Mouse (Mus musculus): Measurements from ENCODE around the gene Cdh1. TPM values are rescaled to one million over a fixed set of nuclear protein-coding genes. Genes with fewer than 3 reads are reported as not detected.
A peak's percentile ranks its signal among the peaks of the same experiment; 100 is the strongest.
"Not testable (repeated sequence)": the region's sequence is repeated elsewhere in the genome, so short reads cannot be mapped to it uniquely, and the experiment has no call there.

Gene Cdh1
- polyA plus RNA-seq, 1 experiment from 2014 or later, result 26.5 TPM

- no peak for ATAC-seq (ENCODE audit: low read depth)
- WGBS (ENCODE audit: insufficient replicate concordance), result 26% methylated on average over 3 of the region's 3 CpGs
- H3K36me3 ChIP-seq (ENCODE audit: control insufficient read depth, insufficient read depth), result no peaks in the 10 kb centered on the region
- H3K4me1 ChIP-seq (ENCODE audit: control insufficient read depth, low read depth, low read length), result no peaks in the 10 kb centered on the region
- H3K4me2 ChIP-seq (ENCODE audit: low read depth, low read length), result no peak overlapping the region
- no peaks in the 10 kb centered on the region for H3K27me3 ChIP-seq (ENCODE audit: control insufficient read depth, insufficient read depth, low read depth, low read length)
- no peak overlapping the region for H3K27ac ChIP-seq (ENCODE audit: low read length)
- no peak overlapping the region for H3K4me3 ChIP-seq (ENCODE audit: low read depth, low read length)
- H3K9me3 ChIP-seq (replicated peaks; ENCODE audit: control insufficient read depth, low read length), result no peaks in the 10 kb centered on the region
- H3K9ac ChIP-seq (ENCODE audit: low read depth, low read length), result no peak overlapping the region
Observed at GRCm38 (mm10) chr8:106585671-106586037, 17.5 kb upstream of the Cdh1 start.

- Histone ChIP-seq H3K27ac (ENCODE audit: low read length) (no peak overlapping the region), H3K36me3 (ENCODE audit: control insufficient read depth, insufficient read depth) (no peaks in the 10 kb centered on the region), H3K9me3 (replicated peaks; ENCODE audit: control insufficient read depth, low read length) (no peaks in the 10 kb centered on the region), H3K27me3 (ENCODE audit: control insufficient read depth, insufficient read depth, low read depth, low read length) (no peaks in the 10 kb centered on the region), H3K4me1 (ENCODE audit: control insufficient read depth, low read depth, low read length) (no peaks in the 10 kb centered on the region), H3K9ac (ENCODE audit: low read depth, low read length) (no peak overlapping the region), H3K4me2 (ENCODE audit: low read depth, low read length) (no peak overlapping the region), H3K4me3 (ENCODE audit: low read depth, low read length) (no peak overlapping the region)
- ATAC-seq (ENCODE audit: low read depth), result no peak
- 70% methylated on average over 8 of the region's 8 CpGs for WGBS (ENCODE audit: insufficient replicate concordance)
Observed at GRCm38 (mm10) chr8:106586896-106587295, 16.3 kb upstream of the Cdh1 start.

DNA sequence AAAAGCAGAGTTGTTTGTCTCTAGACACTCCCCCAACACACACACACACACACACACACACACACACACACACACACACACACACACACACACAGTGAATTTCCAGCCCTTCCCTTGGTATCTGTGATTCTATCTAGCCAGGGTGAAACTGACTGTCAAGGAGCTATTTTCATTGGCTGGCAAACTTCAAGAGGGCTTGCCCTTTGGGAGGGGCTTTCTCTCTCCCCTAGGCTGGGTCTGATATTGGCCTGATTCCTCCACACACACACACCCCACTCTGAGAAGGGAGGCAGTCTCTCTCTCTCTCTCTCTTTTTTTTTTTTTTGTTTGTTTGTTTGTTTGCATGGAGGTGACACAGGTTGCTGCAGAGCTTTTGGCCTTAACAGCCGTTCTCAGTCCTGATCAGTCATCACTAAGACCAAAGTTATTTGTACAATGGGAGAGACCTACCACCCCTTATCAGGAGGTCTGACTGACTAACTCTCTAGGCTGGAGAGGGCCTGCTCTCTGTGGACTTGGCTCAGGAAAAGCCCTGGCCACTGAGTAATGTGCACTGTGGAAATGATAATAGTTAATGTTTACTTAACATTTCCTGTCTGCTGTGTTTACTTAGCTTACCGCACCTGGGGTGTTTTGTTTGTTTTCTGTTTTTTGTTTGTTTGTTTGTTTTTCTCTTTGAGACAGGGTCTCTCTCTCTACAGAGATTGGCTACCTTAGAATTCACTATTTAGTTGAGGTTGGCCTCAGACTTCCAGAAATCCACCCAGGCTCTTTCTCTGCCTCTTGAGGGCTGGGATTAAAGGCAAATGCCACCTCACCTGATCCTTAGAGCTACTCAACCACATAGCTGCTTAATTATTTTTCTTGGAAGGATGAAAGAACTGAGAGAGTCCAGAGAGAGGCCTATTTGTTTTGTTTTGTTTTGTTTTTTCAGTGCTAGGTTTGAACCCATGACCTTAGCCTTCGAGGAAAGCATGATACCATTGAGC, 14.4 kb upstream of the Cdh1 start:
- Histone ChIP-seq H3K4me3 (ENCODE audit: low read depth, low read length) (no peak overlapping the region), H3K27me3 (ENCODE audit: control insufficient read depth, insufficient read depth, low read depth, low read length) (no peaks in the 10 kb centered on the region), H3K9ac (ENCODE audit: low read depth, low read length) (no peak overlapping the region), H3K9me3 (replicated peaks; ENCODE audit: control insufficient read depth, low read length) (no peaks in the 10 kb centered on the region), H3K4me2 (ENCODE audit: low read depth, low read length) (no peak overlapping the region), H3K4me1 (ENCODE audit: control insufficient read depth, low read depth, low read length) (no peaks in the 10 kb centered on the region), H3K27ac (ENCODE audit: low read length) (peak overlapping the region; percentile 49; the same call in 1 of the 2 replicates), H3K36me3 (ENCODE audit: control insufficient read depth, insufficient read depth) (no peaks in the 10 kb centered on the region)
- peak; percentile 80 for ATAC-seq (ENCODE audit: low read depth)
- WGBS (ENCODE audit: insufficient replicate concordance), result 45% methylated on average over 3 of the region's 3 CpGs

DNA sequence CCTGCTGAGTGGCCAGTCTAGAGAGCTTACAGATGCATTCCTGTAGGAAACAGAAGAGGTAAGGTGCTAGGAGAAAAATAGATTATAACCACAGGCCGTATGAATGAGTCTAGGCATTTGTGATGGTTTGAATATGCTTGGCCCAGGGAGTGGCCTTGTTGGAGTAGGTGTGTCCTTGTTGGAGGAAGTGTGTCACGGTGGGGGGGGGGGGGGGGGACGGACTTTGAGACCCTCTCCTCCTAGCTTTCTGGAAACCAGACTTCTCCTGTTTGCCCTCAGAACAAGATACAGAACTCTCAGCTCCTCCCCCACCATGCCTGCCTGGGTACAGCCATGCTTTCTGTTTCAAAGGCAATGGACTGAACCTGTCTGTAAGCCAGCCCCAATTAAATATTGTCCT, 10.7 kb upstream of the Cdh1 start:
- no peak for ATAC-seq (ENCODE audit: low read depth)
- 24% methylated on average over 3 of the region's 3 CpGs for WGBS (ENCODE audit: insufficient replicate concordance)
- H3K4me1 ChIP-seq (ENCODE audit: control insufficient read depth, low read depth, low read length), result no peaks in the 10 kb centered on the region; the same call in 1 of the 2 replicates
- H3K27ac ChIP-seq (ENCODE audit: low read length), result no peak overlapping the region
- no peaks in the 10 kb centered on the region for H3K36me3 ChIP-seq (ENCODE audit: control insufficient read depth, insufficient read depth)
- no peak overlapping the region for H3K4me2 ChIP-seq (ENCODE audit: low read depth, low read length)
- no peaks in the 10 kb centered on the region for H3K9me3 ChIP-seq (replicated peaks; ENCODE audit: control insufficient read depth, low read length)
- no peak overlapping the region for H3K4me3 ChIP-seq (ENCODE audit: low read depth, low read length)
- no peaks in the 10 kb centered on the region for H3K27me3 ChIP-seq (ENCODE audit: control insufficient read depth, insufficient read depth, low read depth, low read length)
- H3K9ac ChIP-seq (ENCODE audit: low read depth, low read length), result no peak overlapping the region

DNA sequence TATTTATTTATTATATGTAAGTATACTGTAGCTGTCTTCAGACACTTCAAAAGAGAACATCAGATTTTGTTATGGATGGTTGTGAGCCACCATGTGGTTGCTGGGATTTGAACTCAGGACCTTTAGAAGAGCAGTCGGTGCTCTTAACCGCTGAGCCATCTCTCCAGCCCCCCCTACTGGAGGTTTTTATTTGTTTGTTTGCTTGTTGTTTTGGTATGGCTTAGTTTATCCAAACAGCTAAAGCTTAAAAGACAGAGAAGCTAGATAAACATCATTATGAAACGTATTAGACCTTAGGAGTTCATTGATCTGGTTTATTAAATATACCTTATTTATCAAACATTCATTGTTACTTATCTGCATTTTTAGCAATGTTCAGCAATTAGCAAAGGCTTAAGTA, 7.5 kb upstream of the Cdh1 start:
- not testable (repeated sequence) for ATAC-seq (ENCODE audit: low read depth); H3K27ac ChIP-seq (ENCODE audit: low read length); H3K4me3 ChIP-seq (ENCODE audit: low read depth, low read length); H3K9ac ChIP-seq (ENCODE audit: low read depth, low read length); H3K4me2 ChIP-seq (ENCODE audit: low read depth, low read length); H3K9me3 ChIP-seq (replicated peaks; ENCODE audit: control insufficient read depth, low read length); H3K4me1 ChIP-seq (ENCODE audit: control insufficient read depth, low read depth, low read length); H3K36me3 ChIP-seq (ENCODE audit: control insufficient read depth, insufficient read depth); H3K27me3 ChIP-seq (ENCODE audit: control insufficient read depth, insufficient read depth, low read depth, low read length)
- 72% methylated on average over 3 of the region's 3 CpGs for WGBS (ENCODE audit: insufficient replicate concordance)

DNA sequence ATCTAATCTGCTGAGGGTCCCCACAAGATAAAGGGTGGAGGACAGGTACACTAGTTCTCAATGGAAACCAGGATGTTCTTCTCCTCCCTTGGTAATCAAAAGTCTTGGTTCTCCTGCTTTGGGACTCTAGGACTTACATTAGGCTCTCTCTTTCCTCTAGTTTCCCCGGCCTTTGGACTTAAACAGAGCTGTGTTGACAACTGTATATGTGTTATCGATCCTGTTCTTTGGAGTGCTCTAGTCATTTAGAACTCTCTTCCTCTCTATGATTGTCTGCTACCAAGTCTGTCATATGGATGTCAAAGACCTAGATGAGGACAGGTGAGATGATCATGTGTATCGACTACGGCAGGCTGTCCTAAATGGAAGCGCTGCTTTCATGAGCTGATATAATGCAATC, 6.1 kb upstream of the Cdh1 start:
- H3K27me3 ChIP-seq (ENCODE audit: control insufficient read depth, insufficient read depth, low read depth, low read length), result no peaks in the 10 kb centered on the region
- no peak overlapping the region for H3K4me2 ChIP-seq (ENCODE audit: low read depth, low read length)
- no peaks in the 10 kb centered on the region; the same call in 1 of the 2 replicates for H3K4me1 ChIP-seq (ENCODE audit: control insufficient read depth, low read depth, low read length)
- H3K4me3 ChIP-seq (ENCODE audit: low read depth, low read length), result no peak overlapping the region
- H3K36me3 ChIP-seq (ENCODE audit: control insufficient read depth, insufficient read depth), result no peaks in the 10 kb centered on the region
- H3K9ac ChIP-seq (ENCODE audit: low read depth, low read length), result no peak overlapping the region
- H3K27ac ChIP-seq (ENCODE audit: low read length), result peak overlapping the region; percentile 2; the same call in 1 of the 2 replicates
- WGBS (ENCODE audit: insufficient replicate concordance), result 73% methylated on average over 5 of the region's 5 CpGs
- ATAC-seq (ENCODE audit: low read depth), result peak; percentile 65; the same call in 1 of the 2 replicates
- no peaks in the 10 kb centered on the region for H3K9me3 ChIP-seq (replicated peaks; ENCODE audit: control insufficient read depth, low read length)

GRCm38 (mm10) chr8:106599265-106599979, 3.7 kb upstream of the Cdh1 start:
- peak; percentile 61 for ATAC-seq (ENCODE audit: low read depth)
- H3K27ac ChIP-seq (ENCODE audit: low read length), result no peak overlapping the region
- H3K27me3 ChIP-seq (ENCODE audit: control insufficient read depth, insufficient read depth, low read depth, low read length), result peaks cover 22% of the 10 kb centered on the region
- no peak overlapping the region for H3K4me3 ChIP-seq (ENCODE audit: low read depth, low read length)
- no peak overlapping the region for H3K4me2 ChIP-seq (ENCODE audit: low read depth, low read length)
- no peaks in the 10 kb centered on the region for H3K36me3 ChIP-seq (ENCODE audit: control insufficient read depth, insufficient read depth)
- no peaks in the 10 kb centered on the region for H3K9me3 ChIP-seq (replicated peaks; ENCODE audit: control insufficient read depth, low read length)
- no peak overlapping the region for H3K9ac ChIP-seq (ENCODE audit: low read depth, low read length)
- WGBS (ENCODE audit: insufficient replicate concordance), result 35% methylated on average over 7 of the region's 7 CpGs
- H3K4me1 ChIP-seq (ENCODE audit: control insufficient read depth, low read depth, low read length), result no peaks in the 10 kb centered on the region; the same call in 1 of the 2 replicates

- Histone ChIP-seq H3K27ac (ENCODE audit: low read length) (no peak overlapping the region), H3K9ac (ENCODE audit: low read depth, low read length) (peak overlapping the region; percentile 53), H3K4me1 (ENCODE audit: control insufficient read depth, low read depth, low read length) (no peaks in the 10 kb centered on the region; the same call in none of the 2 replicates), H3K4me3 (ENCODE audit: low read depth, low read length) (peak overlapping the region; percentile 64), H3K27me3 (ENCODE audit: control insufficient read depth, insufficient read depth, low read depth, low read length) (peaks cover 35% of the 10 kb centered on the region), H3K4me2 (ENCODE audit: low read depth, low read length) (peak overlapping the region; percentile 51), H3K36me3 (ENCODE audit: control insufficient read depth, insufficient read depth) (no peaks in the 10 kb centered on the region), H3K9me3 (replicated peaks; ENCODE audit: control insufficient read depth, low read length) (no peaks in the 10 kb centered on the region)
- WGBS (ENCODE audit: insufficient replicate concordance), result 1% methylated on average over 19 of the region's 19 CpGs
- ATAC-seq (ENCODE audit: low read depth), result no peak
Observed at GRCm38 (mm10) chr8:106603933-106604332, 782 bp downstream of the Cdh1 start.

- H3K4me1 ChIP-seq (ENCODE audit: control insufficient read depth, low read depth, low read length), result no peaks in the 10 kb centered on the region; the same call in none of the 2 replicates
Observed at GRCm38 (mm10) chr8:106605657-106606056, 2.5 kb downstream of the Cdh1 start.

More at GRCm38 (mm10) chr8:106605657-106606056, 2.5 kb downstream of the Cdh1 start:
- Histone ChIP-seq H3K4me2 (ENCODE audit: low read depth, low read length) (no peak overlapping the region), H3K9ac (ENCODE audit: low read depth, low read length) (no peak overlapping the region), H3K27me3 (ENCODE audit: control insufficient read depth, insufficient read depth, low read depth, low read length) (peaks cover 35% of the 10 kb centered on the region), H3K9me3 (replicated peaks; ENCODE audit: control insufficient read depth, low read length) (no peaks in the 10 kb centered on the region), H3K36me3 (ENCODE audit: control insufficient read depth, insufficient read depth) (no peaks in the 10 kb centered on the region), H3K27ac (ENCODE audit: low read length) (peak overlapping the region; percentile 63), H3K4me3 (ENCODE audit: low read depth, low read length) (no peak overlapping the region)
- peak; percentile 61 for ATAC-seq (ENCODE audit: low read depth)
- 42% methylated on average over 7 of the region's 7 CpGs for WGBS (ENCODE audit: insufficient replicate concordance)
